Mouse (Mus musculus): ENCODE results near the gene Mtm1. TPM values are rescaled to one million over a fixed set of nuclear protein-coding genes. Genes with fewer than 3 reads are reported as not detected.

Gene Mtm1
- polyA plus RNA-seq, 1 experiment from 2014 or later: 6.3 TPM

GRCm38 (mm10) chrX:71220896-71221295 is 10.3 kb downstream of the Mtm1 start:
- no peaks in the 10 kb centered on the region for H3K36me3 ChIP-seq (ENCODE audit: control insufficient read depth, insufficient read depth, low read length)
- no peak overlapping the region for H3K4me2 ChIP-seq (replicated peaks; ENCODE audit: low read depth)
- no peaks in the 10 kb centered on the region for H3K9me3 ChIP-seq (ENCODE audit: control insufficient read depth, low read length)
- no peak overlapping the region for H3K9ac ChIP-seq (ENCODE audit: low read length)
- H3K27ac ChIP-seq (replicated peaks): no peak overlapping the region
- no peaks in the 10 kb centered on the region for H3K4me1 ChIP-seq (replicated peaks; ENCODE audit: control insufficient read depth, insufficient read depth)
- DNase-seq (ENCODE audit: low spot score) (no peak), ATAC-seq (ENCODE audit: low FRiP score, low TSS enrichment) (no peak)
- 65% methylated on average over 3 of the region's 3 CpGs for WGBS
- no peak for TF ChIP-seq EP300 (optimal IDR thresholded peaks at IDR 0.05)
- no peak for TF ChIP-seq CTCF (IDR thresholded peaks at IDR 0.05; ENCODE audit: low read depth)
- H3K4me3 ChIP-seq (ENCODE audit: low read depth, low read length): no peak overlapping the region
- no peaks in the 10 kb centered on the region for H3K27me3 ChIP-seq (ENCODE audit: control insufficient read depth, insufficient read depth, low read length)

- no peaks in the 10 kb centered on the region for H3K36me3 ChIP-seq (ENCODE audit: control insufficient read depth, insufficient read depth, low read length)
- 70% methylated on average over 4 of the region's 4 CpGs for WGBS
- TF ChIP-seq CTCF (IDR thresholded peaks at IDR 0.05; ENCODE audit: low read depth) (no peak), EP300 (optimal IDR thresholded peaks at IDR 0.05) (no peak)
These were observed 12.3 kb downstream of the Mtm1 start for GRCm38 (mm10) chrX:71222648-71223408.

GRCm38 (mm10) chrX:71226881-71227280 is 16.3 kb downstream of the Mtm1 start:
- no peak overlapping the region for H3K27ac ChIP-seq (replicated peaks)
- no peaks in the 10 kb centered on the region for H3K36me3 ChIP-seq (ENCODE audit: control insufficient read depth, insufficient read depth, low read length)
- no peak for ATAC-seq (ENCODE audit: low FRiP score, low TSS enrichment)
- H3K9me3 ChIP-seq (ENCODE audit: control insufficient read depth, low read length): no peaks in the 10 kb centered on the region
- no peak for DNase-seq (ENCODE audit: low spot score)
- no peaks in the 10 kb centered on the region for H3K4me1 ChIP-seq (replicated peaks; ENCODE audit: control insufficient read depth, insufficient read depth)
- no peak overlapping the region for H3K9ac ChIP-seq (ENCODE audit: low read length)
- H3K4me2 ChIP-seq (replicated peaks; ENCODE audit: low read depth): no peak overlapping the region
- TF ChIP-seq EP300 (optimal IDR thresholded peaks at IDR 0.05) (no peak), CTCF (IDR thresholded peaks at IDR 0.05; ENCODE audit: low read depth) (no peak)
- no peak overlapping the region for H3K4me3 ChIP-seq (ENCODE audit: low read depth, low read length)
- no peaks in the 10 kb centered on the region for H3K27me3 ChIP-seq (ENCODE audit: control insufficient read depth, insufficient read depth, low read length)
- WGBS: 72% methylated on average over 5 of the region's 5 CpGs

More at GRCm38 (mm10) chrX:71222648-71223408, 12.3 kb downstream of the Mtm1 start:
- Histone ChIP-seq H3K4me1 (replicated peaks; ENCODE audit: control insufficient read depth, insufficient read depth) (no peaks in the 10 kb centered on the region), H3K27ac (replicated peaks) (no peak overlapping the region), H3K27me3 (ENCODE audit: control insufficient read depth, insufficient read depth, low read length) (no peaks in the 10 kb centered on the region), H3K4me3 (ENCODE audit: low read depth, low read length) (no peak overlapping the region), H3K4me2 (replicated peaks; ENCODE audit: low read depth) (no peak overlapping the region), H3K9ac (ENCODE audit: low read length) (no peak overlapping the region), H3K9me3 (ENCODE audit: control insufficient read depth, low read length) (no peaks in the 10 kb centered on the region)
- no peak for DNase-seq (ENCODE audit: low spot score)
- no peak for ATAC-seq (ENCODE audit: low FRiP score, low TSS enrichment)

GRCm38 (mm10) chrX:71228200-71228599 is 17.6 kb downstream of the Mtm1 start:
- ATAC-seq (ENCODE audit: low FRiP score, low TSS enrichment) (no peak), DNase-seq (ENCODE audit: low spot score) (no peak)
- H3K36me3 ChIP-seq (ENCODE audit: control insufficient read depth, insufficient read depth, low read length): no peaks in the 10 kb centered on the region
- H3K4me2 ChIP-seq (replicated peaks; ENCODE audit: low read depth): no peak overlapping the region
- no peak overlapping the region for H3K27ac ChIP-seq (replicated peaks)
- no peaks in the 10 kb centered on the region for H3K27me3 ChIP-seq (ENCODE audit: control insufficient read depth, insufficient read depth, low read length)
- 65% methylated on average over 3 of the region's 3 CpGs for WGBS
- no peak overlapping the region for H3K4me3 ChIP-seq (ENCODE audit: low read depth, low read length)
- H3K9me3 ChIP-seq (ENCODE audit: control insufficient read depth, low read length): no peaks in the 10 kb centered on the region
- no peak for TF ChIP-seq CTCF (IDR thresholded peaks at IDR 0.05; ENCODE audit: low read depth)
- no peak for TF ChIP-seq EP300 (optimal IDR thresholded peaks at IDR 0.05)
- H3K4me1 ChIP-seq (replicated peaks; ENCODE audit: control insufficient read depth, insufficient read depth): no peaks in the 10 kb centered on the region
- no peak overlapping the region for H3K9ac ChIP-seq (ENCODE audit: low read length)

- H3K27ac ChIP-seq (replicated peaks): no peak overlapping the region
- no peaks in the 10 kb centered on the region for H3K36me3 ChIP-seq (ENCODE audit: control insufficient read depth, insufficient read depth, low read length)
- H3K4me3 ChIP-seq (ENCODE audit: low read depth, low read length): no peak overlapping the region
- H3K9me3 ChIP-seq (ENCODE audit: control insufficient read depth, low read length): no peaks in the 10 kb centered on the region
- 51% methylated on average over 2 of the region's 2 CpGs for WGBS
- DNase-seq (ENCODE audit: low spot score): no peak
- no peak overlapping the region for H3K9ac ChIP-seq (ENCODE audit: low read length)
- ATAC-seq (ENCODE audit: low FRiP score, low TSS enrichment): no peak
- no peak overlapping the region for H3K4me2 ChIP-seq (replicated peaks; ENCODE audit: low read depth)
- TF ChIP-seq EP300 (optimal IDR thresholded peaks at IDR 0.05) (no peak), CTCF (IDR thresholded peaks at IDR 0.05; ENCODE audit: low read depth) (no peak)
- H3K4me1 ChIP-seq (replicated peaks; ENCODE audit: control insufficient read depth, insufficient read depth): no peaks in the 10 kb centered on the region
- H3K27me3 ChIP-seq (ENCODE audit: control insufficient read depth, insufficient read depth, low read length): no peaks in the 10 kb centered on the region
These were observed 20.3 kb downstream of the Mtm1 start for GRCm38 (mm10) chrX:71230847-71231246.

GRCm38 (mm10) chrX:71256422-71256821 is 45.9 kb downstream of the Mtm1 start:
- H3K4me1 ChIP-seq (replicated peaks; ENCODE audit: control insufficient read depth, insufficient read depth): no peaks in the 10 kb centered on the region
- WGBS: 75% methylated on average over 1 of the region's 1 CpGs
- no peak for ATAC-seq (ENCODE audit: low FRiP score, low TSS enrichment)
- H3K9ac ChIP-seq (ENCODE audit: low read length): no peak overlapping the region
- TF ChIP-seq EP300 (optimal IDR thresholded peaks at IDR 0.05) (no peak), CTCF (IDR thresholded peaks at IDR 0.05; ENCODE audit: low read depth) (no peak)
- no peak overlapping the region for H3K4me2 ChIP-seq (replicated peaks; ENCODE audit: low read depth)
- no peak overlapping the region for H3K27ac ChIP-seq (replicated peaks)
- no peaks in the 10 kb centered on the region for H3K27me3 ChIP-seq (ENCODE audit: control insufficient read depth, insufficient read depth, low read length)
- no peak for DNase-seq (ENCODE audit: low spot score)
- H3K9me3 ChIP-seq (ENCODE audit: control insufficient read depth, low read length): no peaks in the 10 kb centered on the region
- H3K4me3 ChIP-seq (ENCODE audit: low read depth, low read length): no peak overlapping the region
- no peaks in the 10 kb centered on the region for H3K36me3 ChIP-seq (ENCODE audit: control insufficient read depth, insufficient read depth, low read length)
